Mouse (Mus musculus) activated CD4-positive, CD25-positive, alpha-beta regulatory T cell, adult 9 weeks (primary cell): ENCODE data around the gene Krt9. TPM values are rescaled to one million over a fixed set of nuclear protein-coding genes. Genes with fewer than 3 reads are reported as not detected.

ENCODE experiments used
- polyA plus RNA-seq: library from polyadenylated mRNA; unstranded; fragments of 100-300 nt; shearing (Covaris generic); gene quantifications from one replicate; pipeline ENCODE4 v1.2.1, GENCODE M21; 2017

Gene Krt9
- not detected for polyA plus RNA-seq

GRCm38 (mm10) chr11:100192992-100193391 lies at the start of gene Krt9:
Gene Krt9 (minus strand): TSS chr11:100193246.

DNA sequence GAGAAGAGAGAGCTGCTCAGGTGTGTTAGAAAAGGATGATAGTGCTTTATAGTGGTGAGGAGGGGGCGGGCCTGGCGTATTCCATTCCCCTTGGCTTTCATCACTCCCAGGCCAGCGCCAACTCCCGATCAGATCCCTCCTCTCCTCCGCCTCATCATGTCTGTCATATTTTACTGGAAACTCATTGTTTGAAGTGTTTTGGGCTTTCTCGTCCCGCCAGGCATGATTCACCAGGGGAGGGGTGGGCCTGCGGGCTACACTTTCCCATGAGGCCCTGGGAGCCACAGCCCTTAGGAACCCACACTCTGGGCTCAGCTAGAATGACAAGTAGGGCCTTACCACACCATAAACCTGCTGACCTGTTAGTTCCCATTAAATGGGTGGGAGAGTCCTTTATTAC lies 14.5 kb upstream of the Krt9 start, which contains the start of gene Krt14:
Gene Krt14 (minus strand): TSS at position 51 of the 400 bp plus-strand sequence.

GRCm38 (mm10) chr11:100148615-100149330 lies 44.3 kb downstream of the Krt9 start, which contains the start of gene Krt19:
Gene Krt19 (minus strand): TSS chr11:100148665.

Other genes with a start within 250 kb of the Krt9 start
- gene Krtap9-5, start 244.8 kb downstream of the Krt9 start, polyA plus RNA-seq: not detected
- not detected for gene Krtap29-1, start 214.2 kb downstream of the Krt9 start, polyA plus RNA-seq
- not detected for gene Krtap16-1, start 206.6 kb downstream of the Krt9 start, polyA plus RNA-seq
- gene Krtap17-1, start 199.3 kb downstream of the Krt9 start, polyA plus RNA-seq: not detected
- gene Krt33a, start 177.0 kb downstream of the Krt9 start, polyA plus RNA-seq: not detected
- not detected for gene Krt33b, start 163.4 kb downstream of the Krt9 start, polyA plus RNA-seq
- gene Krt34, start 151.7 kb downstream of the Krt9 start, polyA plus RNA-seq: not detected
- gene Krt31, start 142.7 kb downstream of the Krt9 start, polyA plus RNA-seq: not detected
- not detected for gene Krt32, start 105.0 kb downstream of the Krt9 start, polyA plus RNA-seq
- gene Krt35, start 97.0 kb downstream of the Krt9 start, polyA plus RNA-seq: not detected
- gene Krt36, start 87.6 kb downstream of the Krt9 start, polyA plus RNA-seq: not detected
- gene Krt13, start 71.7 kb downstream of the Krt9 start, polyA plus RNA-seq: not detected
- not detected for gene Krt15, start 57.3 kb downstream of the Krt9 start, polyA plus RNA-seq
- not detected for gene Krt19, start 44.6 kb downstream of the Krt9 start, polyA plus RNA-seq
- gene Krt14, start 14.3 kb upstream of the Krt9 start, polyA plus RNA-seq: not detected
- gene Krt16, start 55.7 kb upstream of the Krt9 start, polyA plus RNA-seq: not detected
- gene Krt17, start 67.8 kb upstream of the Krt9 start, polyA plus RNA-seq: 1.9 TPM
- not detected for gene Krt42, start 76.6 kb upstream of the Krt9 start, polyA plus RNA-seq
- 2,818 TPM for gene Eif1, start 126.6 kb upstream of the Krt9 start, polyA plus RNA-seq
- gene Gast, start 141.2 kb upstream of the Krt9 start, polyA plus RNA-seq: not detected
- gene Hap1, start 162.9 kb upstream of the Krt9 start, polyA plus RNA-seq: 2.6 TPM
- 2.9 TPM for gene Jup, start 204.5 kb upstream of the Krt9 start, polyA plus RNA-seq
- not detected for gene P3h4, start 221.6 kb upstream of the Krt9 start, polyA plus RNA-seq
- not detected for gene Fkbp10, start 222.5 kb upstream of the Krt9 start, polyA plus RNA-seq
- 151 TPM for gene Nt5c3b, start 248.6 kb upstream of the Krt9 start, polyA plus RNA-seq
- 0.62 TPM for gene Klhl10, start 248.7 kb upstream of the Krt9 start, polyA plus RNA-seq